Mouse (Mus musculus): ENCODE measurements around the gene Tmem139. TPM values are rescaled to one million over a fixed set of nuclear protein-coding genes. Genes with fewer than 3 reads are reported as not detected.

The Tmem139 gene
- polyA plus RNA-seq, 1 experiment from 2014 or later, result 0.27 TPM

DNA sequence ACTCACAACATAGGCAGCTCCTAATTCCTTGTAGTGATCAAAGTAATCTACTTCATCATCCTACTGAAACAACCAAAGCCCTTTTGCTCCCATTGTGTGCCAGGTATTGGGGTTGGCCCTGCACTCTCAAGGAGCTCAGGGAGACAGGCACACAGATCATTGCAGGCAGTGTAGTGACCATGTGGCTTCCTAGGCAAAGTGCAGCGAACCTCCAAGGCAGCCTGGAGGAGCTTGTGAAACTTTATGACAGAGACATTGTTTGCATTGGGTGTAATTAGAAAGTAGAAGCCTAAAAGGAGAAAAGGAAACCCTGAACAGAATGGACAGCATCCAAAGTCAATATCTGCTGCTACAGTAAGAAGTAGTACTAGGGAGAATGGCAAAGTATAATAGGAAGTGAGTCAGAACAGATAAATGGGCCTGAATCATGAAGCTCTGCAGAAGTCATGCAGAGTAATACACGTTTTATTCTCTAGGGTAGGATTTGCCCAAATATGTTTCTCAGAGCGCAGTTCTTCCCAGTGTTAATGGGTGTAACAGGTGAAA, 33.9 kb downstream of the Tmem139 start:
- H3K9me3 ChIP-seq (ENCODE audit: control insufficient read depth, low read length), result no peaks in the 10 kb centered on the region
- no peak overlapping the region for H3K9ac ChIP-seq (ENCODE audit: low read length)
- DNase-seq (ENCODE audit: low spot score) (no peak), ATAC-seq (ENCODE audit: insufficient read depth, low FRiP score, low TSS enrichment) (no peak)
- H3K36me3 ChIP-seq (ENCODE audit: control insufficient read depth, insufficient read depth, low read length), result no peaks in the 10 kb centered on the region; the same call in none of the 2 replicates
- H3K4me3 ChIP-seq (ENCODE audit: low read depth, low read length), result no peak overlapping the region
- no peaks in the 10 kb centered on the region for H3K4me1 ChIP-seq (ENCODE audit: control insufficient read depth, insufficient read depth, low read length)
- 78% methylated on average over 3 of the region's 3 CpGs for WGBS
- no peak overlapping the region for H3K27ac ChIP-seq (ENCODE audit: low read depth, low read length)
- H3K27me3 ChIP-seq (ENCODE audit: control insufficient read depth, insufficient read depth, low read length), result no peaks in the 10 kb centered on the region
- H3K4me2 ChIP-seq (ENCODE audit: low read depth), result no peak overlapping the region

DNA sequence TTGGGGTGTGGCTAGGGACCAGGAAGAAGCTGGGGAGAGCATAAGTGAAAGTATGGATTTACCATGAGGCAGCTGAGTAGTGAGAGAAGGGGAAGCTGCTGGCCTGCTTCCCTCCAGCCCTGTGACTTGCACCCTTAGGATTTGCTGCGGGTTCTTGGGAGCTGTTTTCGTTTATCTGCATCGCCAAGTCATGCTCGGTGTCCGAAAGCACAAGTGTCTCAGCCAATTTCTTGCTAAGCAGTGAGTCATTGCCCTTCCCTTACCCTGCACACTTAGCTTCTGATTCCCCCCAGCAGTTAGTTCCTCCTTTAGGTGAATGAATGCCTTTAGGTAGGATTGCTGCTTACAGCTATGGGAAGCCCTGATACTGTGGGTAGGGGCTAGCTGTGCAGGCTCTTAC, 37.6 kb downstream of the Tmem139 start:
- 87% methylated on average over 5 of the region's 5 CpGs for whole genome bisulfite sequencing
- Histone ChIP-seq H3K9me3 (ENCODE audit: control insufficient read depth, low read length) (no peaks in the 10 kb centered on the region), H3K4me3 (ENCODE audit: low read depth, low read length) (no peak overlapping the region), H3K4me1 (ENCODE audit: control insufficient read depth, insufficient read depth, low read length) (no peaks in the 10 kb centered on the region), H3K9ac (ENCODE audit: low read length) (no peak overlapping the region), H3K27ac (ENCODE audit: low read depth, low read length) (no peak overlapping the region), H3K36me3 (ENCODE audit: control insufficient read depth, insufficient read depth, low read length) (no peaks in the 10 kb centered on the region), H3K27me3 (ENCODE audit: control insufficient read depth, insufficient read depth, low read length) (no peaks in the 10 kb centered on the region), H3K4me2 (ENCODE audit: low read depth) (no peak overlapping the region)
- DNase-seq (ENCODE audit: low spot score) (no peak), ATAC-seq (ENCODE audit: insufficient read depth, low FRiP score, low TSS enrichment) (no peak)

DNA sequence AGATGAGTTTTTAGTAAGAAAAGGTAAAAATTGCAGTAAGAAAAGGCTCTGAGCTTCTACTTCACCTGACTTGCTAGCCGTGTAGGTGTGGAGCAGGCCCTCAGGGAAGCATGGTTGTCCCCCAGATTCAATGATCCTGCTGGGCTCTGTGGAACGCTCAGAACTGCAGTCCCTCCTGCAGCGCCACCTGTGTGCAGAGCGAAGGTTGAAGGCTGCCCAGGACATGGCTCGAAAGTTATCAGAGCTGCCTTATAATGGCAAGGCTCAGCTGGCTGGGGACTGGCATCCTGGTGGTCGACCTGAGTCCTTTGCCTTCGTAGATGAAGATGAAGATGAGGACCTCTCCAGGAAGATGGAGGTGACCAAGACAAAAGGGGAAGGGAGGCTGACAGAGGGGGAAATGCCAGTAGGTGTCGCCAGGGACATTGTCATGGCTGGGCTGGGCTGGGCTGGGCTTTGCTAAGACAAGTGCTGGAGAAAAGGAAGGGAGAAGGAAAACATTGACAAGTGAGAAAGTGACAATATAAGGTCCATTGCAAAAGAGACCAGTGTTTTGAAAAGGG, 48.1 kb downstream of the Tmem139 start:
- Histone ChIP-seq H3K4me1 (ENCODE audit: control insufficient read depth, insufficient read depth, low read length) (no peaks in the 10 kb centered on the region), H3K27me3 (ENCODE audit: control insufficient read depth, insufficient read depth, low read length) (no peaks in the 10 kb centered on the region), H3K4me3 (ENCODE audit: low read depth, low read length) (no peak overlapping the region), H3K36me3 (ENCODE audit: control insufficient read depth, insufficient read depth, low read length) (no peaks in the 10 kb centered on the region; the same call in 1 of the 2 replicates), H3K27ac (ENCODE audit: low read depth, low read length) (no peak overlapping the region), H3K9ac (ENCODE audit: low read length) (no peak overlapping the region), H3K4me2 (ENCODE audit: low read depth) (no peak overlapping the region), H3K9me3 (ENCODE audit: control insufficient read depth, low read length) (no peaks in the 10 kb centered on the region)
- DNase-seq (ENCODE audit: low spot score), result no peak
- no peak for ATAC-seq (ENCODE audit: insufficient read depth, low FRiP score, low TSS enrichment)
- WGBS, result 40% methylated on average over 8 of the region's 8 CpGs

DNA sequence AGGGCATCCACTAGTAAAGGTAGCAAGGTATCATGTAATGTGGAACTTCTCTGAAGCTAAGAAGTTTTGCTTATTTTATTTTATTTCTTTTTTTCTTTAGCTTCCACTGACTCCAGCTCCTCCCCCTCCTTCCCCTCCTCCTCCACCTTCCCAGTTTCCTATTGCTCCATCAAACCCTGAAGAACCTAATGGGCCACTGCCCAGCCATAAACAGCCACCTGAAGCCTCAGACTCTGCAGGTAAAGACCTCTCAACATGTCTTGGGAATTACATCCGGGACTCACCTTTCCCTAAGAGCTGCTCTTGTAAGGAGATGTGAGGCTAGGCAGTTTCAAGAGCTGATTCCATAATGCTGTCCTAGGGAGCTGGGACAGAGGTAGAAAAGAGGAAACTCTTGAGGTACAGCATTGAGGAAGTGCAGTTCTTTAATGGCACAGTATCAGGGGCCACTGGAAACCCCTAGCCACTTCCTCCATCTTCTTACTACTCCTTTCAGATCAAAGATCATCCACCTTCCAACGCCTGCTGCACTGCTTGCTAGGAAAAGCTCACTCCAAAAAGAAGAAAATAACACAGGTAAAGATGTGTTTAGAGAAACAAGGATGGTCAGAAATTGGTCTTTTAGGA, 48.8 kb downstream of the Tmem139 start:
- Histone ChIP-seq H3K27me3 (ENCODE audit: control insufficient read depth, insufficient read depth, low read length) (no peaks in the 10 kb centered on the region), H3K4me3 (ENCODE audit: low read depth, low read length) (no peak overlapping the region), H3K36me3 (ENCODE audit: control insufficient read depth, insufficient read depth, low read length) (no peaks in the 10 kb centered on the region; the same call in 1 of the 2 replicates), H3K4me1 (ENCODE audit: control insufficient read depth, insufficient read depth, low read length) (no peaks in the 10 kb centered on the region), H3K27ac (ENCODE audit: low read depth, low read length) (no peak overlapping the region), H3K9me3 (ENCODE audit: control insufficient read depth, low read length) (no peaks in the 10 kb centered on the region), H3K4me2 (ENCODE audit: low read depth) (no peak overlapping the region), H3K9ac (ENCODE audit: low read length) (no peak overlapping the region)
- DNase-seq (ENCODE audit: low spot score) (no peak), ATAC-seq (ENCODE audit: insufficient read depth, low FRiP score, low TSS enrichment) (no peak)
- WGBS, result 84% methylated on average over 2 of the region's 2 CpGs

Other genes starting within 250 kb of the Tmem139 start
- gene Sva, start 223.6 kb upstream of the Tmem139 start, polyA plus RNA-seq (2014; fragmentation: Nextera tagmentation; extraction: Ambion mirVana), result not detected in 2 replicates
- gene Tas2r139, start 121.0 kb upstream of the Tmem139 start, polyA plus RNA-seq (2014; fragmentation: Nextera tagmentation; extraction: Ambion mirVana), result not detected in 2 replicates
- gene Tas2r144, start 46.6 kb upstream of the Tmem139 start, polyA plus RNA-seq (2014; fragmentation: Nextera tagmentation; extraction: Ambion mirVana), result not detected in 2 replicates
- gene Gstk1, start 16.0 kb upstream of the Tmem139 start, polyA plus RNA-seq (2014; fragmentation: Nextera tagmentation; extraction: Ambion mirVana), result 21.0 and 21.2 TPM in 2 replicates
- 69.2 and 72.0 TPM in 2 replicates for gene Casp2, start 3.0 kb downstream of the Tmem139 start, polyA plus RNA-seq (2014; fragmentation: Nextera tagmentation; extraction: Ambion mirVana)
- 0.92 and 1.7 TPM in 2 replicates for gene Clcn1, start 24.7 kb downstream of the Tmem139 start, polyA plus RNA-seq (2014; fragmentation: Nextera tagmentation; extraction: Ambion mirVana)
- 2.7 and 3.4 TPM in 2 replicates for gene Fam131b, start 62.7 kb downstream of the Tmem139 start, polyA plus RNA-seq (2014; fragmentation: Nextera tagmentation; extraction: Ambion mirVana)
- 86.3 and 87.0 TPM in 2 replicates for gene Zyx, start 87.7 kb downstream of the Tmem139 start, polyA plus RNA-seq (2014; fragmentation: Nextera tagmentation; extraction: Ambion mirVana)
- 0.82 and 1.1 TPM in 2 replicates for gene Epha1, start 111.3 kb downstream of the Tmem139 start, polyA plus RNA-seq (2014; fragmentation: Nextera tagmentation; extraction: Ambion mirVana)
- not detected in 2 replicates for gene Tas2r143, start 138.3 kb downstream of the Tmem139 start, polyA plus RNA-seq (2014; fragmentation: Nextera tagmentation; extraction: Ambion mirVana)
- not detected in 2 replicates for gene Tas2r135, start 143.5 kb downstream of the Tmem139 start, polyA plus RNA-seq (2014; fragmentation: Nextera tagmentation; extraction: Ambion mirVana)
- not detected in 2 replicates for gene Tas2r126, start 172.6 kb downstream of the Tmem139 start, polyA plus RNA-seq (2014; fragmentation: Nextera tagmentation; extraction: Ambion mirVana)
- not detected in 2 replicates for gene Olfr458, start 203.2 kb downstream of the Tmem139 start, polyA plus RNA-seq (2014; fragmentation: Nextera tagmentation; extraction: Ambion mirVana)
- gene Olfr457, start 214.4 kb downstream of the Tmem139 start, polyA plus RNA-seq (2014; fragmentation: Nextera tagmentation; extraction: Ambion mirVana), result not detected in 2 replicates
- gene Olfr456, start 225.2 kb downstream of the Tmem139 start, polyA plus RNA-seq (2014; fragmentation: Nextera tagmentation; extraction: Ambion mirVana), result not detected in 2 replicates